10 mouse cellular contexts compared by ENCODE assay signal in genomic region chr6:91694610-91695009, GRCm38 (mm10). TPM values are rescaled to one million over a fixed set of nuclear protein-coding genes. Genes with fewer than 3 reads are reported as not detected.
DNase-seq lines count a peak whose midpoint lies in the region; ATAC-seq and TF ChIP-seq lines count a peak whose summit lies in the region.
"Had no signal": no experiment of that assay in that cellular context is flagged by ENCODE, and none has a peak within 500 bp of the region (broad histone marks: within the 10 kb centered on the region; RNA-seq: fewer than 3 reads in every experiment).

No protein-coding gene starts in this region.

- H3K4me2 ChIP-seq in kidney, embryonic 14.5 days (replicated peaks; ENCODE audit: low read depth, low read length): no peak overlapping the region
- H3K4me2 ChIP-seq in CH12.LX (ENCODE audit: insufficient read depth, low read depth, poor library complexity, severe bottlenecking): no peak overlapping the region
- no peak overlapping the region for H3K4me2 ChIP-seq in heart, embryonic 16.5 days (ENCODE audit: low read depth, low read length)
- H3K4me2 ChIP-seq in intestine, embryonic 15.5 days (replicated peaks): no peak overlapping the region
- H3K4me2 ChIP-seq: embryonic facial prominence, embryonic 15.5 days; limb, embryonic 12.5 days had no signal

- no peaks in the 10 kb centered on the region for H3K27me3 ChIP-seq in kidney, adult 2 months (replicated peaks; ENCODE audit: control insufficient read depth, insufficient read depth, low read length)
- H3K27me3 ChIP-seq in kidney, embryonic 14.5 days (ENCODE audit: control insufficient read depth, insufficient read depth, low read length): no peaks in the 10 kb centered on the region
- H3K27me3 ChIP-seq in CH12.LX (replicated peaks): no peaks in the 10 kb centered on the region
- no peaks in the 10 kb centered on the region for H3K27me3 ChIP-seq in heart, embryonic 16.5 days (ENCODE audit: control insufficient read depth, insufficient read depth, low read length)
- no peaks in the 10 kb centered on the region for H3K27me3 ChIP-seq in intestine, embryonic 15.5 days (replicated peaks)
- H3K27me3 ChIP-seq: embryonic facial prominence, embryonic 15.5 days; limb, embryonic 12.5 days had no signal

- DNase-seq in kidney, adult 2 months: peak; percentile 79
- no peak for DNase-seq in CH12.LX (ENCODE audit: extremely low read depth)
- DNase-seq in lung, adult 2 months: no peak

- H3K4me1 ChIP-seq in kidney, adult 2 months (ENCODE audit: control insufficient read depth, insufficient read depth, low read length): peaks cover 49% of the 10 kb centered on the region
- peaks cover 31% of the 10 kb centered on the region for H3K4me1 ChIP-seq in kidney, embryonic 14.5 days (ENCODE audit: control insufficient read depth, insufficient read depth, low read length)
- H3K4me1 ChIP-seq in CH12.LX (ENCODE audit: control insufficient read depth in 1 of 2, insufficient read depth in 2 of 2): peaks cover 27 to 96% of the 10 kb centered on the region in 2 experiments
- H3K4me1 ChIP-seq in heart, embryonic 16.5 days (ENCODE audit: control insufficient read depth, insufficient read depth, low read length): peaks cover 19% of the 10 kb centered on the region
- H3K4me1 ChIP-seq in lung, adult 2 months (ENCODE audit: control insufficient read depth, insufficient read depth, low read length): peaks cover 13% of the 10 kb centered on the region
- peaks cover 45% of the 10 kb centered on the region for H3K4me1 ChIP-seq in intestine, embryonic 15.5 days (replicated peaks)

- H3K9me3 ChIP-seq in kidney, embryonic 14.5 days (ENCODE audit: control insufficient read depth, low read length): no peaks in the 10 kb centered on the region
- H3K9me3 ChIP-seq in CH12.LX (replicated peaks; ENCODE audit: low read length): no peaks in the 10 kb centered on the region
- no peaks in the 10 kb centered on the region for H3K9me3 ChIP-seq in heart, embryonic 16.5 days (replicated peaks; ENCODE audit: control insufficient read depth, low read length)
- H3K9me3 ChIP-seq in intestine, embryonic 15.5 days: no peaks in the 10 kb centered on the region
- H3K9me3 ChIP-seq: embryonic facial prominence, embryonic 15.5 days; limb, embryonic 12.5 days had no signal

- TF ChIP-seq POLR2A in kidney, adult 2 months (IDR thresholded peaks at IDR 0.05; ENCODE audit: low read depth, low read length): no peak
- no peak for TF ChIP-seq POLR2A in CH12.LX (IDR thresholded peaks at IDR 0.05; ENCODE audit: low read depth, low read length)
- TF ChIP-seq POLR2A in lung, adult 2 months (IDR thresholded peaks at IDR 0.05; ENCODE audit: borderline replicate concordance, extremely low read depth, low read depth, low read length): no peak

- peak overlapping the region; percentile 9; the same call in 1 of the 2 replicates for H3K27ac ChIP-seq in kidney, adult 2 months (ENCODE audit: insufficient read depth, low read depth, low read length)
- H3K27ac ChIP-seq in kidney, embryonic 14.5 days (ENCODE audit: low read depth, low read length): no peak overlapping the region
- peak overlapping the region; percentile 8; the same call in 1 of the 2 replicates for H3K27ac ChIP-seq in CH12.LX (ENCODE audit: insufficient read depth, low read depth)
- 0 out of 2 replicates have a peak overlapping the region, but pooled peaks have one; percentile 9 for H3K27ac ChIP-seq in heart, embryonic 16.5 days (ENCODE audit: low read length)
- no peak overlapping the region for H3K27ac ChIP-seq in intestine, embryonic 15.5 days
- H3K27ac ChIP-seq: embryonic facial prominence, embryonic 15.5 days; limb, embryonic 12.5 days had no signal

- in situ Hi-C loops in CH12.LX (cut with MboI; ENCODE audit: low pct_ligation_motif_present, low pct_unique_long_range_greater_than_20kb, low sequenced_read_pairs): loop anchor here (5.0 kb wide), 1 partner anchor 43 kb away; no protein-coding TSS in a partner anchor

- no peak for TF ChIP-seq CTCF in kidney, adult 2 months (conservative IDR thresholded peaks at IDR 0.05; ENCODE audit: insufficient read depth, insufficient read length, low read depth, low read length)
- TF ChIP-seq CTCF in CH12.LX (conservative IDR thresholded peaks at IDR 0.05 in 1 of 2, IDR thresholded peaks at IDR 0.05 in 1 of 2; ENCODE audit: low read depth in 2 of 2, low read length in 2 of 2): no peak
- TF ChIP-seq CTCF in lung, adult 2 months (IDR thresholded peaks at IDR 0.05; ENCODE audit: insufficient read depth, low read length): no peak

- no peak overlapping the region for H3K4me3 ChIP-seq in kidney, adult 2 months (ENCODE audit: insufficient read depth, low read depth, low read length)
- no peak overlapping the region for H3K4me3 ChIP-seq in kidney, embryonic 14.5 days (ENCODE audit: low read length)
- peak overlapping the region in 1 of 3 experiments; percentile 49 for H3K4me3 ChIP-seq in CH12.LX (replicated peaks in 1 of 3; ENCODE audit: low read depth in 2 of 3, low read length in 2 of 3, poor library complexity in 1 of 3)
- no peak overlapping the region for H3K4me3 ChIP-seq in heart, embryonic 16.5 days (ENCODE audit: low read length)
- no peak overlapping the region for H3K4me3 ChIP-seq in lung, adult 2 months (replicated peaks; ENCODE audit: extremely low read depth, low read depth, low read length)
- no peak overlapping the region for H3K4me3 ChIP-seq in intestine, embryonic 15.5 days (replicated peaks)
- H3K4me3 ChIP-seq: embryonic facial prominence, embryonic 15.5 days; limb, embryonic 12.5 days had no signal

- H3K9ac ChIP-seq in kidney, embryonic 14.5 days (ENCODE audit: low read depth, low read length): no peak overlapping the region
- no peak overlapping the region; the same call in 1 of the 2 replicates for H3K9ac ChIP-seq in CH12.LX (ENCODE audit: insufficient read depth, low read depth)
- H3K9ac ChIP-seq in heart, embryonic 16.5 days (ENCODE audit: low read length): peak overlapping the region; percentile 16
- H3K9ac ChIP-seq in intestine, embryonic 15.5 days: no peak overlapping the region
- H3K9ac ChIP-seq: embryonic facial prominence, embryonic 15.5 days; limb, embryonic 12.5 days had no signal

- dilution Hi-C loops in CH12.LX (cut with MboI; ENCODE audit: extremely low pct_ligation_motif_present, extremely low pct_unique_long_range_greater_than_20kb, low sequenced_read_pairs): no loop called here

- ATAC-seq in kidney, embryonic 14.5 days (ENCODE audit: low FRiP score, low TSS enrichment): no peak
- ATAC-seq in cerebellum, adult (ENCODE audit: insufficient number of reproducible peaks, low FRiP score, low TSS enrichment): peak; percentile 84
- ATAC-seq in heart, embryonic 16.5 days (replicated peaks; ENCODE audit: extremely low read depth, insufficient read depth, low FRiP score): no peak
- no peak for ATAC-seq in CD4-positive, CD25-positive, alpha-beta regulatory T cell, adult 4 months
- no peak for ATAC-seq in intestine, embryonic 15.5 days

- TF ChIP-seq RAD21 in CH12.LX (IDR thresholded peaks at IDR 0.05; ENCODE audit: low read depth, low read length): no peak

- peaks cover 6% of the 10 kb centered on the region; the same call in 1 of the 2 replicates for H3K36me3 ChIP-seq in kidney, adult 2 months (ENCODE audit: control insufficient read depth, insufficient read depth, low read length)
- peaks cover 18% of the 10 kb centered on the region; the same call in 1 of the 2 replicates for H3K36me3 ChIP-seq in kidney, embryonic 14.5 days (ENCODE audit: control insufficient read depth, insufficient read depth, low read length)
- H3K36me3 ChIP-seq in CH12.LX (replicated peaks in 1 of 2; ENCODE audit: control insufficient read depth in 1 of 2, insufficient read depth in 1 of 2, low read length in 1 of 2): peaks cover 3 to 66% of the 10 kb centered on the region in 2 experiments
- H3K36me3 ChIP-seq in heart, embryonic 16.5 days (ENCODE audit: control insufficient read depth, insufficient read depth): peaks cover 6% of the 10 kb centered on the region; the same call in 1 of the 2 replicates
- 0 out of 2 replicates have a peak, but pooled peaks cover 4% of the 10 kb centered on the region for H3K36me3 ChIP-seq in intestine, embryonic 15.5 days

- no peak for TF ChIP-seq EP300 in CH12.LX (IDR thresholded peaks at IDR 0.05; ENCODE audit: low read length)

- WGBS in kidney, adult 2 months: 29% methylated on average over 7 of the region's 7 CpGs
- WGBS in kidney, embryonic 14.5 days: 78% methylated on average over 7 of the region's 7 CpGs
- WGBS in heart, embryonic 16.5 days: 44% methylated on average over 7 of the region's 7 CpGs
- 55% methylated on average over 7 of the region's 7 CpGs for WGBS in lung, adult 2 months
- 80% methylated on average over 7 of the region's 7 CpGs for WGBS in intestine, embryonic 15.5 days

- H3K79me2 ChIP-seq in CH12.LX (replicated peaks; ENCODE audit: control insufficient read depth, extremely low read depth, insufficient read depth, poor library complexity, severe bottlenecking): 0 out of 2 replicates have a peak, but pooled peaks cover 3% of the 10 kb centered on the region

TF ChIP-seq in CH12.LX, 34 proteins besides CTCF, POLR2A, EP300 and RAD21:
- TF ChIP-seq MXI1 (IDR thresholded peaks at IDR 0.05; ENCODE audit: low read depth, low read length) (no peak), MAZ (IDR thresholded peaks at IDR 0.05; ENCODE audit: low read depth, low read length) (0 out of 2 replicates have a peak, but pooled peaks have one; percentile 39), MAX (IDR thresholded peaks at IDR 0.05; ENCODE audit: low read length) (no peak), BHLHE40 (IDR thresholded peaks at IDR 0.05; ENCODE audit: low read depth, low read length) (peak; percentile 65), ZNF384 (IDR thresholded peaks at IDR 0.05; ENCODE audit: low read depth, low read length) (no peak), IRF4 (IDR thresholded peaks at IDR 0.05; ENCODE audit: low read depth, low read length) (no peak), ZC3H11A (IDR thresholded peaks at IDR 0.05; ENCODE audit: low read depth, low read length) (no peak), JUND (conservative IDR thresholded peaks at IDR 0.05; ENCODE audit: low read depth, low read length) (no peak), ETS1 (conservative IDR thresholded peaks at IDR 0.05; ENCODE audit: low read depth, low read length) (no peak), SIN3A (IDR thresholded peaks at IDR 0.05; ENCODE audit: low read length) (no peak), RCOR1 (conservative IDR thresholded peaks at IDR 0.05; ENCODE audit: low read depth, low read length) (no peak)
TF ChIP-seq in CH12.LX: peak in this region for 2.

RNA-seq across cellular contexts. Expression of gene Slc6a6, which starts 10.8 kb away (rescaled TPM):
- 277 and 336 TPM in 2 replicates for polyA plus RNA-seq in kidney, adult 2 months (2012; rRNA removed)
- 51.7 and 95.1 TPM in 2 replicates for polyA plus RNA-seq in kidney, embryonic 14.5 days (2014; fragmentation: Nextera tagmentation; extraction: Ambion mirVana)
- total RNA-seq in CH12.LX (2012; rRNA removed) (28.9 and 31.3 TPM in 2 replicates), CH12.LX (2014; rRNA removed) (28.4 and 30.1 TPM in 2 replicates)
- polyA plus RNA-seq in CH12.LX (2012; ENCODE audit: insufficient read length, low read depth): 42.6 and 56.0 TPM in 2 replicates
- 59.1 and 74.8 TPM in 2 replicates for polyA plus RNA-seq in heart, embryonic 16.5 days (2015; fragmentation: Nextera tagmentation; extraction: Ambion mirVana)
- polyA plus RNA-seq in CD4-positive, CD25-positive, alpha-beta regulatory T cell, adult 4 months (2017; shearing (Covaris generic)): 10 to 100 TPM; 43.3 to 45.1 TPM
- 178 and 228 TPM in 2 replicates for polyA plus RNA-seq in lung, adult 2 months (2012; rRNA removed)
- 78.0 and 87.9 TPM in 2 replicates for polyA plus RNA-seq in intestine, embryonic 15.5 days (2015; fragmentation: Nextera tagmentation; extraction: Ambion mirVana)

Comparison
In these comparisons a context has a peak if more than half of its experiments do, and no peak if none do; other contexts are left out.
1. H3K27ac ChIP-seq: peak in kidney, adult 2 months (single experiment), CH12.LX (single experiment) and heart, embryonic 16.5 days (single experiment); none in kidney, embryonic 14.5 days (single experiment) and intestine, embryonic 15.5 days (single experiment).